ENCODE assay signal across 8 mouse cellular contexts in genomic region chr17:90628469-90628868, GRCm38 (mm10).
DNase-seq lines count a peak whose midpoint lies in the region; ATAC-seq and TF ChIP-seq lines count a peak whose summit lies in the region.

No protein-coding gene starts in this region.

- H3K79me2 ChIP-seq in MEL (ENCODE audit: control insufficient read depth, insufficient read depth, low read length, poor library complexity), result no peaks in the 10 kb centered on the region

- peak; percentile 97 for TF ChIP-seq RAD21 in MEL (IDR thresholded peaks at IDR 0.05; ENCODE audit: low read depth, low read length)

- no peak overlapping the region for H3K4me2 ChIP-seq in kidney, postnatal 0 days (ENCODE audit: low read length)
- H3K4me2 ChIP-seq in hindbrain, embryonic 12.5 days (replicated peaks), result no peak overlapping the region
- H3K4me2 ChIP-seq in midbrain, postnatal 0 days (ENCODE audit: low read depth, low read length, poor library complexity, severe bottlenecking), result no peak overlapping the region

- no peak for TF ChIP-seq POLR2A in MEL (IDR thresholded peaks at IDR 0.05; ENCODE audit: control insufficient read depth in 1 of 2, insufficient read depth in 1 of 2, low read depth in 1 of 2, low read length in 2 of 2, poor library complexity in 1 of 2)

- no peaks in the 10 kb centered on the region for H3K4me1 ChIP-seq in kidney, postnatal 0 days (replicated peaks; ENCODE audit: insufficient read depth, low read length)
- peaks cover 0 to under 1% of the 10 kb centered on the region in 2 experiments; a peak in 1 of 4 replicates for H3K4me1 ChIP-seq in MEL (ENCODE audit: control insufficient read depth in 1 of 2, insufficient read depth in 2 of 2, low read length in 2 of 2)
- peaks cover 2% of the 10 kb centered on the region; the same call in 1 of the 2 replicates for H3K4me1 ChIP-seq in hindbrain, embryonic 12.5 days
- H3K4me1 ChIP-seq in midbrain, postnatal 0 days (ENCODE audit: insufficient read depth, low read length), result no peaks in the 10 kb centered on the region

- H3K36me3 ChIP-seq in kidney, postnatal 0 days (ENCODE audit: insufficient read depth, low read length), result no peaks in the 10 kb centered on the region
- H3K36me3 ChIP-seq in MEL (ENCODE audit: control insufficient read depth in 1 of 2, insufficient read depth in 2 of 2, low read length in 2 of 2), result no peaks in the 10 kb centered on the region
- no peaks in the 10 kb centered on the region for H3K36me3 ChIP-seq in hindbrain, embryonic 12.5 days
- H3K36me3 ChIP-seq in midbrain, postnatal 0 days (ENCODE audit: insufficient read depth, low read length), result no peaks in the 10 kb centered on the region

- H3K9ac ChIP-seq in kidney, postnatal 0 days (ENCODE audit: low read depth, low read length), result no peak overlapping the region
- H3K9ac ChIP-seq in MEL (ENCODE audit: control insufficient read depth, low read depth, low read length, poor library complexity, severe bottlenecking), result peak overlapping the region; percentile 41; the same call in 1 of the 2 replicates
- no peak overlapping the region for H3K9ac ChIP-seq in hindbrain, embryonic 12.5 days
- H3K9ac ChIP-seq in midbrain, postnatal 0 days (replicated peaks; ENCODE audit: low read length, poor library complexity, severe bottlenecking), result no peak overlapping the region

- no peak; the same call in 1 of the 2 replicates for ATAC-seq in kidney, postnatal 0 days (replicated peaks; ENCODE audit: low FRiP score, low read depth)
- ATAC-seq in hindbrain, embryonic 12.5 days (ENCODE audit: low FRiP score), result peak; percentile 46
- peak; percentile 66; the same call in 1 of the 2 replicates for ATAC-seq in midbrain, postnatal 0 days (ENCODE audit: low FRiP score)
- no peak for ATAC-seq in erythroblast, adult 5-6 weeks (replicated peaks; ENCODE audit: low FRiP score, poor library complexity, severe bottlenecking)

- H3K27me3 ChIP-seq in kidney, postnatal 0 days (ENCODE audit: insufficient read depth, low read length), result no peaks in the 10 kb centered on the region
- H3K27me3 ChIP-seq in MEL (ENCODE audit: control insufficient read depth in 1 of 2, insufficient read depth in 2 of 2, low read length in 2 of 2), result no peaks in the 10 kb centered on the region
- H3K27me3 ChIP-seq in hindbrain, embryonic 12.5 days, result no peaks in the 10 kb centered on the region
- H3K27me3 ChIP-seq in midbrain, postnatal 0 days (ENCODE audit: insufficient read depth, low read length), result no peaks in the 10 kb centered on the region

- no peaks in the 10 kb centered on the region for H3K9me3 ChIP-seq in kidney, postnatal 0 days (replicated peaks; ENCODE audit: low read length)
- no peaks in the 10 kb centered on the region for H3K9me3 ChIP-seq in MEL (replicated peaks; ENCODE audit: insufficient read depth, low read length)
- H3K9me3 ChIP-seq in hindbrain, embryonic 12.5 days (replicated peaks), result no peaks in the 10 kb centered on the region
- no peaks in the 10 kb centered on the region for H3K9me3 ChIP-seq in midbrain, postnatal 0 days (ENCODE audit: low read length)

- peak; percentile 53 for DNase-seq in kidney, postnatal 0 days (ENCODE audit: low spot score)
- DNase-seq in kidney, postnatal 4 days, result no peak
- peak; percentile 78 for DNase-seq in MEL (ENCODE audit: low read depth, low spot score)
- DNase-seq in cerebellum, adult 18-20 months, result peak; percentile 52 to 61
- peak; percentile 85 for DNase-seq in midbrain, postnatal 0 days (ENCODE audit: low spot score)
- no peak for DNase-seq in thymus, postnatal 4 days

- peak; percentile 73 for TF ChIP-seq CTCF in kidney, postnatal 0 days (IDR thresholded peaks at IDR 0.05; ENCODE audit: low read depth)
- TF ChIP-seq CTCF in MEL (IDR thresholded peaks at IDR 0.05 in 2 of 3, conservative IDR thresholded peaks at IDR 0.05 in 1 of 3; ENCODE audit: control insufficient read depth in 1 of 3, insufficient read depth in 1 of 3, low read depth in 2 of 3, low read length in 3 of 3, poor library complexity in 1 of 3, severe bottlenecking in 1 of 3), result peak in 2 of 3 experiments; percentile 31 to 83; a peak in 3 of 6 replicates
- peak; percentile 88 for TF ChIP-seq CTCF in midbrain, postnatal 0 days (IDR thresholded peaks at IDR 0.05)

- WGBS in kidney, postnatal 0 days, result 26% methylated on average over 2 of the region's 2 CpGs
- WGBS in hindbrain, embryonic 12.5 days, result 40% methylated on average over 2 of the region's 2 CpGs
- WGBS in midbrain, postnatal 0 days, result 4% methylated on average over 2 of the region's 2 CpGs

- H3K27ac ChIP-seq in kidney, postnatal 0 days, result no peak overlapping the region
- no peak overlapping the region for H3K27ac ChIP-seq in MEL (ENCODE audit: control insufficient read depth, low read depth, low read length)
- H3K27ac ChIP-seq in hindbrain, embryonic 12.5 days, result no peak overlapping the region
- H3K27ac ChIP-seq in midbrain, postnatal 0 days (ENCODE audit: low read depth, low read length), result no peak overlapping the region

- H3K4me3 ChIP-seq in kidney, postnatal 0 days (replicated peaks; ENCODE audit: low read depth, low read length), result no peak overlapping the region
- peak overlapping the region in 1 of 2 experiments; percentile 50; a peak in 2 of 4 replicates for H3K4me3 ChIP-seq in MEL (ENCODE audit: control insufficient read depth in 1 of 2, insufficient read depth in 1 of 2, low read depth in 2 of 2, low read length in 2 of 2)
- no peak overlapping the region for H3K4me3 ChIP-seq in hindbrain, embryonic 12.5 days
- no peak overlapping the region for H3K4me3 ChIP-seq in midbrain, postnatal 0 days (ENCODE audit: low read depth, low read length)

- TF ChIP-seq EP300 in MEL (IDR thresholded peaks at IDR 0.05; ENCODE audit: low read depth in 1 of 2, low read length in 2 of 2), result peak in 1 of 2 experiments; percentile 53; a peak in 1 of 4 replicates

TF ChIP-seq in MEL, 35 proteins besides CTCF, POLR2A, EP300 and RAD21:
- TF ChIP-seq MYB (IDR thresholded peaks at IDR 0.05; ENCODE audit: low read depth, low read length) (no peak), MXI1 (IDR thresholded peaks at IDR 0.05; ENCODE audit: low read depth, low read length) (no peak), JUND (IDR thresholded peaks at IDR 0.05; ENCODE audit: low read depth, low read length) (no peak), SMC3 (IDR thresholded peaks at IDR 0.05; ENCODE audit: low read depth, low read length) (peak; percentile 85), ETS1 (IDR thresholded peaks at IDR 0.05; ENCODE audit: low read depth, low read length) (peak; percentile 42; the same call in 1 of the 2 replicates), CHD2 (IDR thresholded peaks at IDR 0.05; ENCODE audit: low read length) (no peak), TAL1 (IDR thresholded peaks at IDR 0.05; ENCODE audit: low read length) (no peak), POLR2AphosphoS5 (IDR thresholded peaks at IDR 0.05; ENCODE audit: borderline replicate concordance, low read depth, low read length) (no peak), MAX (IDR thresholded peaks at IDR 0.05; ENCODE audit: low read length) (no peak), NRF1 (IDR thresholded peaks at IDR 0.05; ENCODE audit: insufficient read depth, low read depth, low read length, poor library complexity, severe bottlenecking) (no peak), MAFK (IDR thresholded peaks at IDR 0.05; ENCODE audit: borderline replicate concordance, low read depth, low read length) (no peak), GABPA (IDR thresholded peaks at IDR 0.05; ENCODE audit: low read depth, low read length) (no peak), USF2 (IDR thresholded peaks at IDR 0.05; ENCODE audit: borderline replicate concordance in 1 of 2, insufficient read depth in 1 of 2, low read depth in 1 of 2, low read length in 2 of 2) (no peak), TCF12 (IDR thresholded peaks at IDR 0.05; ENCODE audit: low read depth, low read length) (0 out of 2 replicates have a peak, but pooled peaks have one; percentile 36), KAT2A (conservative IDR thresholded peaks at IDR 0.05; ENCODE audit: low read depth, low read length) (no peak), MEF2A (IDR thresholded peaks at IDR 0.05; ENCODE audit: extremely low read depth, insufficient replicate concordance, low read depth, low read length, poor library complexity, severe bottlenecking) (no peak), E2F4 (IDR thresholded peaks at IDR 0.05; ENCODE audit: borderline replicate concordance, low read depth, low read length) (no peak), RCOR1 (IDR thresholded peaks at IDR 0.05; ENCODE audit: low read depth, low read length) (0 out of 2 replicates have a peak, but pooled peaks have one; percentile 22), ZNF384 (IDR thresholded peaks at IDR 0.05; ENCODE audit: low read depth, low read length) (no peak; the same call in 1 of the 2 replicates), UBTF (IDR thresholded peaks at IDR 0.05; ENCODE audit: borderline replicate concordance, insufficient read depth, low read depth, low read length) (no peak), GATA1 (IDR thresholded peaks at IDR 0.05; ENCODE audit: low read depth, low read length) (no peak), ZC3H11A (IDR thresholded peaks at IDR 0.05; ENCODE audit: low read depth, low read length) (peak; percentile 85), SIN3A (IDR thresholded peaks at IDR 0.05; ENCODE audit: low read length) (0 out of 2 replicates have a peak, but pooled peaks have one; percentile 27), USF1 (IDR thresholded peaks at IDR 0.05; ENCODE audit: low read depth, low read length) (no peak), NELFE (IDR thresholded peaks at IDR 0.05; ENCODE audit: low read depth, low read length) (no peak), HCFC1 (IDR thresholded peaks at IDR 0.05; ENCODE audit: low read depth, low read length) (no peak), ELF1 (IDR thresholded peaks at IDR 0.05; ENCODE audit: low read depth, low read length) (0 out of 2 replicates have a peak, but pooled peaks have one; percentile 25)
TF ChIP-seq in MEL: peak in this region for 7.

Comparison
In these comparisons a context has a peak if more than half of its experiments do, and no peak if none do; other contexts are left out.
1. DNase-seq: peak in kidney, postnatal 0 days (single experiment), MEL (single experiment), cerebellum, adult 18-20 months (2 of 2) and midbrain, postnatal 0 days (single experiment); none in kidney, postnatal 4 days (0 of 2) and thymus, postnatal 4 days (single experiment).
2. ATAC-seq: peak in hindbrain, embryonic 12.5 days (single experiment) and midbrain, postnatal 0 days (single experiment); none in kidney, postnatal 0 days (single experiment) and erythroblast, adult 5-6 weeks (single experiment).
3. Peak in every context shown above with its lines, with median percentiles within 50 percentile points of each other: CTCF ChIP-seq.